Mouse (Mus musculus): ENCODE results near the gene Amy2a2. TPM values are rescaled to one million over a fixed set of nuclear protein-coding genes. Genes with fewer than 3 reads are reported as not detected.
"Not testable (repeated sequence)": the region's sequence is repeated elsewhere in the genome, so short reads cannot be mapped to it uniquely, and the experiment has no call there.

Amy2a2 gene
- 218 and 339 TPM in 2 replicates for polyA plus RNA-seq (2012; rRNA removed)

- DNase-seq (ENCODE audit: low read depth in 1 of 2, low spot score in 2 of 2); H3K4me3 ChIP-seq (ENCODE audit: extremely low read depth, insufficient read depth, insufficient read length); H3K4me1 ChIP-seq (ENCODE audit: control insufficient read depth, insufficient read depth, insufficient read length); H3K36me3 ChIP-seq (ENCODE audit: control insufficient read depth, insufficient read depth, low read length); H3K27ac ChIP-seq (ENCODE audit: insufficient read depth, low read length); H3K27me3 ChIP-seq (ENCODE audit: control insufficient read depth, insufficient read depth, low read length): not testable (repeated sequence)
- no CpG with 5 or more reads among the region's 4 CpGs for WGBS
Measured at GRCm38 (mm10) chr3:113356558-113356957, at the start of gene Amy2a2. Amy2a2 (minus strand) TSS chr3:113356658.

GRCm38 (mm10) chr3:113345484-113345883, 11.0 kb downstream of the Amy2a2 start:
- not testable (repeated sequence) for DNase-seq (ENCODE audit: low read depth in 1 of 2, low spot score in 2 of 2)

GRCm38 (mm10) chr3:113323952-113324351, 32.5 kb downstream of the Amy2a2 start, which contains the start of gene Amy2a3:
Amy2a3 (minus strand) TSS chr3:113324052.
- DNase-seq (ENCODE audit: low read depth in 1 of 2, low spot score in 2 of 2); H3K4me1 ChIP-seq (ENCODE audit: control insufficient read depth, insufficient read depth, insufficient read length); H3K27ac ChIP-seq (ENCODE audit: insufficient read depth, low read length); H3K27me3 ChIP-seq (ENCODE audit: control insufficient read depth, insufficient read depth, low read length); H3K36me3 ChIP-seq (ENCODE audit: control insufficient read depth, insufficient read depth, low read length); H3K4me3 ChIP-seq (ENCODE audit: extremely low read depth, insufficient read depth, insufficient read length): not testable (repeated sequence)
- no CpG with 5 or more reads among the region's 4 CpGs for WGBS

More at GRCm38 (mm10) chr3:113345484-113345883, 11.0 kb downstream of the Amy2a2 start:
- H3K36me3 ChIP-seq (ENCODE audit: control insufficient read depth, insufficient read depth, low read length); H3K27me3 ChIP-seq (ENCODE audit: control insufficient read depth, insufficient read depth, low read length); H3K4me3 ChIP-seq (ENCODE audit: extremely low read depth, insufficient read depth, insufficient read length); H3K4me1 ChIP-seq (ENCODE audit: control insufficient read depth, insufficient read depth, insufficient read length); H3K27ac ChIP-seq (ENCODE audit: insufficient read depth, low read length): not testable (repeated sequence)

GRCm38 (mm10) chr3:113312937-113313336, 43.5 kb downstream of the Amy2a2 start:
- WGBS, result no CpG with 5 or more reads among the region's 3 CpGs
- not testable (repeated sequence) for H3K27me3 ChIP-seq (ENCODE audit: control insufficient read depth, insufficient read depth, low read length); H3K27ac ChIP-seq (ENCODE audit: insufficient read depth, low read length); H3K4me3 ChIP-seq (ENCODE audit: extremely low read depth, insufficient read depth, insufficient read length); DNase-seq (ENCODE audit: low read depth in 1 of 2, low spot score in 2 of 2); H3K4me1 ChIP-seq (ENCODE audit: control insufficient read depth, insufficient read depth, insufficient read length); H3K36me3 ChIP-seq (ENCODE audit: control insufficient read depth, insufficient read depth, low read length)

Other genes with a start within 250 kb of the Amy2a2 start
- gene Amy2a5, start 97.8 kb downstream of the Amy2a2 start, polyA plus RNA-seq (2012; rRNA removed), result 169 and 311 TPM in 2 replicates
- gene Amy2a4, start 65.2 kb downstream of the Amy2a2 start, polyA plus RNA-seq (2012; rRNA removed), result 218 and 339 TPM in 2 replicates
- gene Amy2a3, start 32.6 kb downstream of the Amy2a2 start, polyA plus RNA-seq (2012; rRNA removed), result 218 and 339 TPM in 2 replicates
- gene Amy2a1, start 175.8 kb upstream of the Amy2a2 start, polyA plus RNA-seq (2012; rRNA removed), result 332 TPM in 1 of 2 replicates, not detected in the other

Measured in spleen, adult 2 months (tissue).